Mouse (Mus musculus) brain, embryonic 18.5 days (tissue): ENCODE measurements around the gene Dpp9.
"Not testable (repeated sequence)": the region's sequence is repeated elsewhere in the genome, so short reads cannot be mapped to it uniquely, and the experiment has no call there.

Experiments used
- DNase-seq: peaks from one replicate; pipeline ENCODE4 v3.0.0-alpha.2; 2012; ENCODE audit warnings: low read depth, low spot score

Dpp9 gene

GRCm38 (mm10) chr17:56218377-56219191, at the start of gene Dpp9:
TSS of gene Dpp9 (minus strand) at chr17:56218905.
- DNase-seq: peak; percentile 94

GRCm38 (mm10) chr17:56266271-56266670, 47.6 kb upstream of the Dpp9 start:
- DNase-seq: no peak

GRCm38 (mm10) chr17:56265869-56266268, 47.2 kb upstream of the Dpp9 start:
- no peak for DNase-seq

- no peak for DNase-seq
Observed at GRCm38 (mm10) chr17:56265011-56265410, 46.3 kb upstream of the Dpp9 start.

- DNase-seq: no peak
Observed at GRCm38 (mm10) chr17:56264020-56264419, 45.3 kb upstream of the Dpp9 start.

- no peak for DNase-seq
Observed at GRCm38 (mm10) chr17:56262645-56263094, 44.0 kb upstream of the Dpp9 start.

- no peak for DNase-seq
Observed at GRCm38 (mm10) chr17:56261166-56261565, 42.5 kb upstream of the Dpp9 start.

- DNase-seq: no peak
Observed at GRCm38 (mm10) chr17:56259301-56260037, 40.8 kb upstream of the Dpp9 start.

- not testable (repeated sequence) for DNase-seq
Observed at GRCm38 (mm10) chr17:56258812-56259211, 40.1 kb upstream of the Dpp9 start.

- not testable (repeated sequence) for DNase-seq
Observed at GRCm38 (mm10) chr17:56258269-56258668, 39.6 kb upstream of the Dpp9 start.

GRCm38 (mm10) chr17:56257181-56257894, 38.6 kb upstream of the Dpp9 start:
- DNase-seq: no peak

- peak; percentile 99 for DNase-seq
Observed at GRCm38 (mm10) chr17:56256239-56256881, 37.7 kb upstream of the Dpp9 start, which contains the start of gene Fem1a. TSS of gene Fem1a (plus strand) at chr17:56256810.

GRCm38 (mm10) chr17:56255863-56256238, 37.1 kb upstream of the Dpp9 start:
- peak; percentile 98 for DNase-seq

- DNase-seq: no peak
Observed at GRCm38 (mm10) chr17:56255429-56255828, 36.7 kb upstream of the Dpp9 start.

- DNase-seq: no peak
Observed at GRCm38 (mm10) chr17:56254695-56255094, 36.0 kb upstream of the Dpp9 start.

- peak; percentile 68 for DNase-seq
Observed at GRCm38 (mm10) chr17:56251136-56251829, 32.6 kb upstream of the Dpp9 start.

GRCm38 (mm10) chr17:56245608-56246007, 26.9 kb upstream of the Dpp9 start:
- DNase-seq: no peak

- DNase-seq: peak; percentile 66
Observed at GRCm38 (mm10) chr17:56241541-56242401, 23.1 kb upstream of the Dpp9 start.

- peak; percentile 73 for DNase-seq
Observed at GRCm38 (mm10) chr17:56233818-56234469, 15.2 kb upstream of the Dpp9 start.
